Mouse (Mus musculus) thymus, postnatal 25 days (tissue): Measurements from ENCODE around the gene Nudt17.
"Not testable (repeated sequence)": the region's sequence is repeated elsewhere in the genome, so short reads cannot be mapped to it uniquely, and the experiment has no call there.

Experiments
- DNase-seq: peaks from one replicate; pipeline ENCODE4 v3.0.0; 2022

The Nudt17 gene

GRCm38 (mm10) chr3:96701003-96701402, 7.4 kb downstream of the Nudt17 start:
- DNase-seq: no peak

- DNase-seq: peak; percentile 36
These were observed 8.0 kb downstream of the Nudt17 start for GRCm38 (mm10) chr3:96700376-96700775.

- DNase-seq: no peak
These were observed 9.2 kb downstream of the Nudt17 start for GRCm38 (mm10) chr3:96698993-96699690.

GRCm38 (mm10) chr3:96696766-96697732, 11.3 kb downstream of the Nudt17 start:
- DNase-seq: peak; percentile 70

DNA sequence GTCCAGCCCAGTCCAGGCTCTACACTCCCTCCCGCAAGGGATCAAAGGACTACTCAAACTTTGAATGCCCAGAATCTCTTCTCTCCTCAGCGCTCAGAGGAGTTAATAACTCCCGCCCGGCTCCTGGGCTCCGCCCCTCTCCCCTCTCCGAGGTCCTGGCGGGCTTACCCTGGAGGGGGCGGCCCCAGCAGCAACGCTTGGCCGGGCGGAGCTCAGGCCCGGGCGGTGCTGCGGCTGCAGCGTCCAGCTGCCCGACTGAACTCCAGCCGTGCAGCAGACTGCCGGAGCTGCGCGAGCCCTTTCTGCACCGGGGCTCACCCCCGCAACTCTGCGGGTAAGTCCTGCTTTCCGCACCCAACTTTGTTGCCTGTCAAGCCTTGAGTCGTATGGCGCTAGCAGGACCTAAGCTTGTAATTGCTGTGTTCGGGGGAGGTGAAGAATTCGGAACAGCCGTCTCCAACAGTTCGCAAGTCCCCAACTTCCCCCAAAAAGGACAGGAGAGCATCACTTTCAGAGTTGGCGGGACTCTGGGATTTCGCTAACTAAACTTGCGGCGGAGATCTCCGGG, 12.1 kb downstream of the Nudt17 start, which contains the start of gene Pias3:
Gene Pias3, plus strand, starts transcription at position 187 of the 568 bp plus-strand sequence.
- peak; percentile 65 for DNase-seq

- no peak for DNase-seq
These were observed 14.8 kb downstream of the Nudt17 start for GRCm38 (mm10) chr3:96693579-96693978.

- DNase-seq: no peak
These were observed 15.9 kb downstream of the Nudt17 start for GRCm38 (mm10) chr3:96692506-96692905.

DNA sequence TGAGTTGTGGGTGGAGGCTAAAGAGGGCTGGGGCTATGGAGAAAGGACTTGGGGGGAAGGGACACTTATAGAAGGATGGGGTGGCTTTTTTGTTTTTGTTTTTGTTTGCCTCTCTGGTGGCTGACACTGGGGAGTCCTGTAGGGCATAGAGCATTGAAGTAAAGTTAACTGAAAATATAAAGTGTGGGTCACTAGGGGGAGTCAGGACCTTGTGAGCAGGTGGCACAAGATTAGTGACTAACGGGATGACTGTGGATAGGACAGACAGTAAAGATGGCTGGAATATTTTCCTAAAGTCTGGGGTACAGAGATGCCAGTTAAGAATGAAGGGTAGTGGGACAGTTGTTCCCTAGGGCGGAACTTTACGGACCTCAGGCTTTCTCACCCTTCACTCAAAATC, 18.1 kb downstream of the Nudt17 start:
- DNase-seq: no peak

DNA sequence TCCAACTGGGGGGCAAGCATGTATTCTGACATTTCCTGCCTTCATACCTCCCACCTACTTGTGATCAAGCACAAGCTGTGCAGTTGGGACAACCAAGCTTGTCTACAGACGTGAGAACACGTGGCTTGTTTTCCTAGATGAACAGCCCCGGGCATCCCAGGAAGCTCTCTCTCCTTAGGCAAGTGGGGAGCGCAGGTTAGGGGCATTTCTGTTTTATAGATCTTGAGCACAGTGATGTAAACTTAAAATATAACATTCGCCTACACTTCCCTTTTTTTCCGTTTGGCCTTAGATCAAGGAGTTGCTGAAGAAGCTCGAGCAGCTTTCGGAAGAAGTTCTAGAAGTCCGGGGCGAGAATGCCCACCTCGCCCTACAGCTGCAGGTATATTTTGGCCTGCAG, 19.5 kb downstream of the Nudt17 start:
- DNase-seq: no peak

DNA sequence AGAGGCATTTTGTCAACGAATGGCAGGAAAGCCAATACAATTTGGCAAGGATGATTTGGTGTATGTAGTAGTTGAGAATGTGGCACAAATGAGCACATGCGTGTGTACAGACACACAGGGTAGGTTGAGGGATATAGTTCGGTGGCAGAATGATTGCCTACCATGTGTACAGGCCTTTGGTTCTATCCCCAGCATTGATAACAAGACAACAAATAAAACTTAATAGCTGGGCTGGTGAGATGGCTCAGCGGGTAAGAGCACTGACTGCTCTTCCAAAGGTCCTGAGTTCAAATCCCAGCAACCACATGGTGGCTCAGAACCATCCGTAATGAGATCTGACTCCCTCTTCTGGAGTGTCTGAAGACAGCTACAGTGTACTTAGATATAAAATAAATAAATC, 22.3 kb downstream of the Nudt17 start:
- not testable (repeated sequence) for DNase-seq

- no peak for DNase-seq
These were observed 23.6 kb downstream of the Nudt17 start for GRCm38 (mm10) chr3:96684822-96685156.

DNA sequence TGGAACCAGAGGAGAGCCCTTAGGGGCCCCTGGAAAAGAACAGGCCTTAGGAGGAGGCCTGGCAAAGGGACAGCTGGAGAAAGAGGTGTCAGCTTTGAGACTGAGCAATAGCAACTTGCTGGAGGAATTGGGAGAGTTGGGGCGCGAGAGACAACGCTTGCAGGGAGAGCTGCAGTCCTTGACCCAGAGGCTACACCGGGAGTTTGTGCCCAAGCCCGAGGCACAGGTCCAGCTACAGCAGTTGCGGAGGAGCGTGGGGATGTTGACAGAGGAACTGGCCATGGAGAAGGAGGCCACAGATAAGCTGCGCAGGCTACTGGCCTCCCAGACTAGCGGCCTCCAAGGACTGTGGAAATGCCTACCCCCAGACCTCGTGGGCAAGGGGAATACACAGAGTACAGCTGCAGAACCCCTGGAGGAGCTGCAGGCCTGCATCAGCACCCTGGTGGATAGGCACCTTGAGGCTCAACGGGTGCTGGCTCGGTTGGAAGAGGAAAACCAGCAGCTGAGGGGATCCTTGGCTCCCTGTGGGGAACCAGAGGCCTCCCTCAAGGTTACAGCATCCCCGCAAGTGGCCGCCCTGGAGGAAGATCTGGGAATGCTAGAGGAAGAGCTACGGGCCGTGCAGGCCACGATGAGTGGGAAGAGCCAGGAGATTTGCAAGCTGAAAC, 24.1 kb downstream of the Nudt17 start:
- DNase-seq: no peak

DNA sequence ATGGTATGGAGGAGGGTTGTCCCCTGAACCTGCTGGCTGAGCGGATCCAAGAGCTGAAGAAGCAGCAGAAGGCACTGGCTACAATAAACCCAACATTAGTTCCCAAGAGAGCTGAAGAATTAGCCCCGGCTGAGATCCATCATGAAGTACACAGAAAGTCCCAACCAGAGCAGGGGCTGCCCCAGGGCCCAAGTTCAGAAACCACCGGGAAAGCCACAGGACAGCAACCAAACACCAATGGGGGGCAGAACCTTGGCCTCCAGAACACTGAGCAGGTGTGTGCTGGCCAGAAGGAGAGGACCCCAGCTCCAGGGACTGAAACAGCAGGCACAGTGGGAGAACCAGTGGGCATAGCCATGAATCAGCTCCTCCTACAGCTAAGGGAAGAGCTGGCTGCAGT, 24.9 kb downstream of the Nudt17 start:
- no peak for DNase-seq

GRCm38 (mm10) chr3:96680269-96680956, 27.9 kb downstream of the Nudt17 start:
- DNase-seq: no peak

GRCm38 (mm10) chr3:96679159-96679674, 29.1 kb downstream of the Nudt17 start:
- DNase-seq: no peak

DNA sequence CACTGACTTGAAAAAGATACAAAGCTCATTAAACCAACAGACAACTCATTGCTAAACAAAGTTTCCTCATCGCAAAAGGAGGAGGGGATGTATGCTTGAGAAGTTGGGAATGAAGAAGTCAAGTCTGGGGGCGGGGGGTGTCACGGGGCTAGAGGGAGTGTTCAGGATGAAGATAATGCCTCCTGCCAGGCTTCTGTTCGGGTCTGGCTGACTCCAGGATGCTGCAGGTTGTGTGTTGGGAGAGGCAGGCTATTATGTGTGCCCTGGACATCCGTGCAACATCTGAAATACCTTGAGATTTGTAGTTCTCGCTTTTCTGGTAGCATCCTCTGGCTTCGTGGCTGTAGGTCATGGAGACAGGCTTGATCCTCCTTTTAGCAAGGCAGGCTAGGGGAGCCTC, 29.9 kb downstream of the Nudt17 start:
- no peak for DNase-seq

GRCm38 (mm10) chr3:96675690-96676089, 32.7 kb downstream of the Nudt17 start:
- no peak for DNase-seq

GRCm38 (mm10) chr3:96675171-96675570, 33.2 kb downstream of the Nudt17 start:
- DNase-seq: no peak

DNA sequence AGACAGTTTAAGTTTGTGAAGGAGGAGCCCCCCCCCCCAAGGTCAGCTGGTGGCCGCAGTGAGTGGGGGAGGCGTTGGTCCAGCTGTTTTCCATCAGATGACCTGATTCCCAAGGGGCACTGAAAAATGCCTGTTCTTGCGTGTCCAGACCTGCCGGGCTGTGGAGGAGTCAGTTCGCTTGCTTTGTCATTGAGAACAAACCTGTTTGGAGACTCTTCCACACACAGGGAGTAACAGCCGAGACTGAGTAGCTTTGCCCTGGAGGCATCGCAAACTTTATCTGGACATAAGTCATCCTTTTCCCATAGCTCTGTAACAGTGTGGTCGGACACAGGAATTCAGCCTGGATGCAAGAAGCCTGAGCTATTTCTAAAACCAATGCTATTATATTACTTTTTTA, 33.9 kb downstream of the Nudt17 start:
- DNase-seq: no peak

DNA sequence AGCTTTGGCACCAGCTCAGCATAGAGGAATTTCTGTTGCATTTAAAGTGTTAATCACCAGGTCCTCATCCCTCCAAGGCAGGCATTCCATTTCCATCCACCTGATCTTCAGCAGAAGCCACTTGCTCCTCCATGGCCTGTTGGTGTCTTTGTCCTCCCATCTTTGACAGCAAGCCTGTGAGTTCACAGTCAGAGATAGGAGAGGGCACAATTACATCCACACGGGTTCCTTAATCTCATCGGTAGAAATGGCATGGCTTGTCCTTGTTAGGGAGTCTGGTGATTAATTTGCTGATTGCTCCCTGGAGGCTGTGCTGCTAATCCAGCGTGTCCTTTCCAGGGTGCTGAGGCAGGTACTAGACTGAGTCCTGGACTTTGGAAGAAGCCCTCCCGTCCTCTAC, 34.8 kb downstream of the Nudt17 start:
- DNase-seq: no peak

DNA sequence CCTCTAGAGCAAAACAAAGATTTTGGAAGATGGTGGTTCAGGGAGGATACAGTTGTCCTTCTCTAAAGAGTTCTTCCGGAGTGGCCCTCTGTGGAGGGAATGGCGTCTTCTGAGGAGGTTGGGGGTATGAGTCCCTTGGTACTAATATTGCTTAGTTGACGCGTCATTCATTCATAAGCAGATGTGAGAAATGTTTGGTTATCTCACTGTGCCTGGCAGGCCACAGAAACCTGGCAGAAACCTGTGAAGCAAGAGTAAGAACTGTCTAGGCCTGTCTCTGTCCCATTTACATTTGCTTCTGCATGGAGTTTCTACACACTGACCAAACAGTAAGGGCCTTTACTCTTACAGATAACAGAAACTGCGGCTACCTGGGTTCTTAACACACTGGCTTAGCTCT, 36.8 kb downstream of the Nudt17 start:
- DNase-seq: no peak

DNA sequence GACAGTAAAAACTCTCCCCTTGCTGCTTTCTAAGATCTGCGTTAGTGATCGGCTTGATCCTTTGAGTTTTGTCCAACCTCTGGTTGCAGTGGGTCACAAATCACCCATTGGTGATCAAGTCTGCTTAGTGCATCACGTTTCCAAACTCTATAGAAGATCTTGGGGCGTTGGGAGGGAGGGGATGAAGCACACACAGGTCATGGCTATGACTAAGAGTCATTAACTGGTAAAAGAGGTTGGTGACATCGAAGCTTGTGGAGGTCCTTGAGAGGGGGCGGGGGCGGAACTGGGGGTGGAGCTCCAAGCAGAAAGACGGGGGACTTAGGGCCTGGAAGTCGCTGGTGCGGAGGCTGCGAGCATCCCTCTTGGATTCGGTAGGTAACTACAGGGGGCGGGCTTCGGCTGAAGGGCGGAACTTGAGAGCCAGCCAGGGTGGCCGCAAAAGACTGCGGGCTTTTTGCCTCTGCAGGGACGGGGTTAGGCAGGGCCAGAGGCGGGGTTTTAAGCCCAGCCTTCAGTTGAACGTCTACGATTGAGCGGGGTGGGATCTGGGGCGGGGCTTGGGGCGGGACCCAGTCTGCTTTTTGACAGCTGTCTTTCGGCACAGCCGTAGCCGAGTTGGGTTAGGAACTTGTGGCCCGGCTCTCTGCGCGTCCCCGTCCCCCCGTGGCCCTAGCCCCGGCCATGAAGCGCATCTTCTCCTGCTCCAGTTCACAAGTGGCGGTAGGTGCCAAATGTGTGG, 38.5 kb downstream of the Nudt17 start, which contains the start of gene Ankrd35:
Gene Ankrd35, plus strand, starts transcription at position 405 of the 742 bp plus-strand sequence.
- DNase-seq: peak; percentile 79
